Mouse (Mus musculus): Measurements from ENCODE around the gene Lrrc52. TPM values are rescaled to one million over a fixed set of nuclear protein-coding genes. Genes with fewer than 3 reads are reported as not detected.

Lrrc52 gene
- total RNA-seq (2021), result 1 to 10 TPM in 1 of 2 experiments, under 1 TPM in 1; 0.69 to 3.2 TPM

DNA sequence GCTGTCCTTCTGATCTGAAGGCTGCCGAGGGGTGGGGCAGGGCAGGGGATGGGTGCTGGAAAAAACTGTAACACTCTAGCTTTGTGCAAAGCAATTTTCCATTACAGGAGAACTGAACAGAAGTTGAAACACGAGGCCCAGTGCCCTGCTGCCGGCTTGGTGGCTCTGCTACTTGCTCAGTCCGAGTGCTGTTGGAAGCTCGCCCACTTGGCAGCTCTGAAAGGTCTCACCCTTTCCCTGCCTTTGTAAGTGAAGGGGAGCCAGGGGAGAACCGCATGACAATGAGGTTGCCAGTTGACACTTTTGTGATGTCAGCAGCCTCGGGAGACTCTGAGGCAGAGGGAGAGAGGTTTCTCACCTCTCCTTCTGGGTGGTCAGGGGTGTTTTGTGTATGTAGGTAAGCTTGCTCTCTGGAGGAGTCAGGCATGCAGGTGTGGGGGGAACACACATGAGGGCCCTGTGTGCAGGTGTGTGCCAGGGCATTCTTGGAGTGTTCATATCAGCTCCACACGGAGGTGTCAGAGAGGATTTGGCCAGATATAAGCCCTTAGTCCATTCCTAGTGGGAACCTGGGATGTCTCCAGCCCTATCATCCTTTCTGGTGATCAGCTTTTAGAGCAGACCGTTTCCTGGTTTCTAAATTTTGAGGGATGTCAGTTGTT, at the start of gene Lrrc52:
Lrrc52 (minus strand) TSS at position 16 of the 662 bp plus-strand sequence.
- intact Hi-C loops (cut with DNase I), result no loop called here

DNA sequence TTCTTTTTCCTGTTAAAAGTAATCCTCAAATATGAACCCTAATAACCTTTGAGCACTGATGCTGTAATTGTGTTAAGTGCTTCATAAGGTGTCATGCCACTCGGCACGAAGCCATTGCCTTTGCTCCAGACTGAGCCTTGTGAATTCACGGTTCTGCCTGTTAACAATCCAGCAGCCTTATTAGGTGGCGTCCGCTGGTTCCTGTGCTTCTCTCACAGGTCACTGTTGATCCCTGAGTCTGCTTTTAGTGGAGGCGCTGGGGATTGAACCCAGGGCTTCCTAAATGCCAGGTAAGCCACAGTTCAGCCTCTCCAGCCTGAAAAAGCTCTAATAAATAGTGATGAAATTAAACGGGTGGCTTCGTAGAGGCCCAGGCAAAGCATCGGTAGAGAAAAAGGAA, 45.0 kb upstream of the Lrrc52 start:
- intact Hi-C loops (cut with DNase I), result no loop called here
- no peak for DNase-seq

More for the DNA sequence above, at the start of gene Lrrc52:
- DNase-seq, result peak; percentile 92

DNA sequence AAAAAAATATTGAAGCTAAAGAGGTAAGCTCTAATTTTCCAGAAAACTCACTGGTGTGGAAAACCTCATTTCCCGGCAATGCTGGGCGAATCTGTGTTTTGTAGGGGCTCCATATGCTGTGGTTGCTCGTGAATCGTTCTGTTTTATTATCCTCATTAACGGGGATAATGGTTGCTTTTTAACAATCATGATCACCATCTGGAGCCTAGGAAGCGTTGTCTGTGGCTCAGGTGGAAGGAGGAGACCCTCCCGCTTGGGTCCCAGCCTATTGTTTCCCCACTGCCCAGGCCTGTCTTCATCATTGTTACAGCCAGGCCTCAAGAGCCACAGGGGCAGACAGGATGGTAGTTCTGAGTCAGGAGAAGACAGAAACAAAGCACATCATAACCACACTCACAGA, 39.5 kb upstream of the Lrrc52 start:
- no peak for DNase-seq

DNA sequence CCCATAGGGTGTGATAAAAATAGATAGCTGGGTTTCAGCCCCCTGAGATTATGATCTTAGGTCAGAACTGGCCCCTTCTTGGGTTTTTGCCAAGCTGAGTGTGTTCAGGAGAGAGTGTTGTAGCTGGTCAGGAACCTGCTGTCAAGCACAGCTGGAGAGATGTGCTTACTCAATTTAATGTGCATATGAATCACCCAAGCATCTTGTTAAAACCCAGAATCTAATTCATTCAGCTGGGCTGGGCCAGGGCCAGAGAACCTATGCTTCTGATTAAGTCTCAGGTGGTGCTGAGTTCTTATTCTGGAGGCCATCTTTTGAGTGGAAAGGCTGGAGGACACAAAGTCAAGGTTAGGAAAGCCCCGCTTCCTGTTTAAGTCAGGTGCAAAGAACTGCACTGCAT, 38.8 kb upstream of the Lrrc52 start:
- intact Hi-C loops (cut with DNase I), result no loop called here
- no peak for DNase-seq

More for the DNA sequence above, 39.5 kb upstream of the Lrrc52 start:
- intact Hi-C loops (cut with DNase I), result no loop called here

DNA sequence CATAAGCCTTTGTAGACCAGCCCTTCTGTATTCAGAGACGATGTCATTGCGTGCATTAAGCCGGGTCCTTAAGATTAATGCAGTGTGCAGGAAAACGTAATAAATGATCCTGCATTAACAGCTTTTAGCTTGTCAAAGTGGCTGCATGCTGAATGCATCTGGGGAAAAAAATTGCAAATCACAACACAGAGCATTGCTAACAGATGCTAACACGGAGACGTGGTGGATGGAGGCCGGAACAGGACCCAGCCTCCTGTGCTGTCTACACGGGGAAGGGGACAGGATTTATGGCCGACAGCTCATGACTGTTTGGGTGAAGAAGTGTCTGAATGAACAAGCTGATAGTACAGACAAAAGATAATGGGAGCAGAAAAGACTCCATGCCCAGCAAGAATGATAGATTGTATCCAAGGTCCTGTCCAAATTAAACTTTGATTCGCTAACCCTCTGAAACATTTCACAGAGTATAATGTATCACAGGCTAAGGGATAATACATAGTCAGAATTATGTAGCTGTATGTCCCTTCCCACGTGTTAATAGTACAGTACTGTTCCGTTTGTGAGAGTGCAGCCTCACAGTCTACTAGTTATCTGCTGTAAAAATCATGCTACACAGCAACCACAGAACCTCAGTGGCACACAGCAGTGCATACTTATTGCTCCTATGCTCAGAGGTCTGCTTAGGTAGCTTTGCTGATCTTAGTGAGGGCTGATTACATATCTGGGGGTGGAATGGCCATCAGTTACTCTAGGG, 32.7 kb upstream of the Lrrc52 start:
- DNase-seq, result no peak
- intact Hi-C loops (cut with DNase I), result no loop called here

DNA sequence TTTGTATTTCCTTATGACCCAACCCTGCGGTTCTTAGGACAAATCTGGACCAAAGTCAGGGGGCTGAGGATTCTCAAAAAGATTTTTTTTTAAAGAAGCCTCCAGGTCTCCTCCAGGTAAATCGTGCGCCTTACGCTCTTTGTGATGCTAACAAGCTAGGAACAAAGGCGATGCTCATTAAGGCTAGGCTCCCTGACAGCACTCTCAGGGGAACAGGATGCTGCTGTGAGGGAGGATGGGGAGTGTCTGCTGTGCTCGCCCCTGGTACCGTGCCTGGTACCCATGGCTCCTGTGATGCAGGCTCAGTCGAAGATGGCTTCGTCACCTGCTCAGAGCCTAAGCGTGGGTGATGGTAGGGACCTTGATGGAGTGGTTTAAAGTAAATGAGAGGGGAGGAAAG, 31.4 kb upstream of the Lrrc52 start:
- intact Hi-C loops (cut with DNase I), result no loop called here
- DNase-seq, result no peak

DNA sequence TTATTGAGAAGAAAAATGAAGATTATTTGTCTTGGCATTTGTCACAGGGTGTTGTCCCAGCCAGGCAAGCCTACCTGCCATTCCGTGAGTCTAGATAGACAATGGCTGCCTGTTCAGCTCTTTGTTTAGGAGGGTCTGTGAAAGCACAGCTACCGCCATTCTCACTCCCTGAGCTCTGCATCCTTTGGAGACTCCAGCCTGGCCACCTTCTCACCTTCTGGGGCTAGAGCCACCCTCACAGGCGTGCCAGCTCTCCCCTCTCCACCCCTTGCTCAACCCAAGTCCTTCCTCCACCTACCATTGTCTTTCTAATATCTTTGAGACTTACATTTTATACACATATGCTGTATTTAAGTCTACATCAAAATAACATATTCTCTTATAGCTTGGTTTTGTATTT, 31.0 kb upstream of the Lrrc52 start:
- intact Hi-C loops (cut with DNase I), result no loop called here
- DNase-seq, result no peak

DNA sequence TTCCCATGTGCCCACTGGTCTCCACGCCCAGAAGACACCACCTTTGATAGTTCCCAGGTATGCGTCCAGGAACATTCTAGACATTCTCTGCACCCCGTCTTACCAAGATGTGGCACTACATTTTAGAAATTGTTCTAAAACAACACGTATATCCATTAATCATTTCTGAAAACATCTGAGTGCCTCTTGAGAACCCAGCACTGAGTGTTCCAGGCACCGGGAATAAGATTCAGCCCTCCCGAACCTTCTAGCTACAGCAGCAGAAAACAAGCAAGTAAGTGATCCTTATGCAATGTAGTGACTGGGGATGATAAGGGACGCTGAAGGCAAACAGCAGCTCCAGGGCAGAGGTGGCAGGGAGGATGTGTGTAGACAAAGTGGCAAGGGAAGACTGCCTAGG, 24.9 kb upstream of the Lrrc52 start:
- intact Hi-C loops (cut with DNase I), result no loop called here
- DNase-seq, result no peak

DNA sequence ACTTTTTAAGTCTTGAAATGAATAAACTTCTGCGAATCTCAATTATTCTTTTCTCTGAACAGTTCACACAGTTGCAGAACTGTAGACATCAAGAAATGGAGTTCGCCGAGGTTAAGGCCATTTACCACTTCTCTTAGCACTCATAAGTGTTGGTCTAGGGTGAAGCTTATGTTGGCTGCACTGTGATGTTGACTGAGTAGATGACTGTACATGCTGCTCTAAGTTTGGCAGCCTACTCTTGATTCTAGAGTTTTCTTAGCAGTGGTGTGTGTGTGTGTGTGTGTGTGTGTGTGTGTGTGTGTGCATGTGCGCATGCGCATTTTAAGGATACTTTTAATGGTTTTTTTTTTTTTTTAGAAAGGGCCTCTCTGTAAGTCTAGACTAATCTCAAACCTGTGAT, 21.4 kb upstream of the Lrrc52 start:
- intact Hi-C loops (cut with DNase I), result no loop called here
- no peak for DNase-seq

DNA sequence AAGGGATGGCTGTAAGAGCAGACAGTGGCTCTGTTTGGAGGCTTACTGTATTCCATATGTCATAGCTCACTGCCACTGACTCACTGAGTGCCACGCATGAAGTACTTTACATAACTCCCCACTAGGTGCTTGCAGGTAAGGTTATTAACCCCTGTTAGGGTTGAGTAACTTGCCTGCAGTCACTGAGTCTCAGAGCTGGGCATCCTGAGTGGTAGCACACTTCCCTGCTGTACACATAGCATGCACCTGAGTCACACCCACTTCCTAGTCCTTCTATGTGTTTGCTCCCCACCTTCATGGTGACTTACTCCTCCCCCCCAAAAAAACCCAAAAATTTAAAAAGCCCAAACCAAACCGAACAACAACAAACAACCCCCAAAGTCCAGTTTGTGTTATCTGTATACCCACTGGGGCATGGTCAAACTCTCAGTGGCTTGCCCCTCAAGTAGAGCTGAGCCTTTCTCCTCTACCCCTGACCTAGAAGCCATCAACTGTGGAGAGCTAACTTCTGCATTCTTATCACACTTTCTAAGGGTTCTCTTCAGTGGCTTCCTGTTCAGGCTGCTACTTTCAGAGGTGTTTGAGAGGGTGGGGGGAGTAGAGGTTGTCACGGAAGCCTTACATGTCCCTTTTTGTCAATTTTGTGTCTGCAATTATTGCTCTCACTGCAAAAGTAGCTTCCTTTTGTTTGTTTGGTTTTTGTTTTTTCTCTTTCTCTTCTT, 20.5 kb upstream of the Lrrc52 start:
- DNase-seq, result no peak
- intact Hi-C loops (cut with DNase I), result no loop called here

DNA sequence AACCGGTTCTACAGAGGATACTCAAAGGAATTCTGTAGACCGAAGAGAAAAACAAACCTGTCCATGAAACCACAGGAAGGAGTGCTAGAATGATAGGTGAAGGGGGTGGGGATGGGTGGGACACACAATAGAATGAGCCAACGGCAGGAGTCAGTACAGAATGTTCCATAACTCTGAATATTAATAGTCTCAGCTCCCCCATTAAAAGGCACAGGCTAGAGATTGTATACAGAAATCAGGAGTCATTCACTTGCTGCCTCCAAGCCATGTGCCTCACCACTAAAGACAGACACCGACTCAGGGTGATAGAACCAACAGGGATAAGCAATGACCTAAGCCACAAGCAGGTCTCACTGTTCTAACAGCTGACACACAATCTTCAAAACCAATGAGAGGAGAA, 16.3 kb upstream of the Lrrc52 start:
- no peak for DNase-seq
- intact Hi-C loops (cut with DNase I), result no loop called here

DNA sequence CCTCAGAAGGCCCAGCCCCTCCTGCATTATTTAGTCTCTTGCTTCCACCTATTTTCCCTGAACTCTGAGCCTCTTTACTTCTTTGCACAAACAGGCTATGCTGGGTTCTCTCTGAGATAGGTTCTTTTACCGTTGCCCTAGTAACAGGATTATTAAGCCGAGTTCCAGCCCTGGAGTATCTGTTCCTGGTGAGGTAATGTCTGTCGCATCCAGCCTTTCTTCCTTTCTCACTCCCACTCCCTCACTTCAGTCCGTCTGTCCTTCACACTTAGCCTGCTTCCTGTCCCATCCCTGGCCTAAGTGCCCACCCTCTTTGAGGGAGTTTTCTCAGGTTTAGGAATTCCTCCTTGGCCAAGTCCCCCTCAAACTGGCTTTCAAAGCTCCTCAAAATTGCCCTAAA, 7.0 kb upstream of the Lrrc52 start:
- DNase-seq, result no peak
- intact Hi-C loops (cut with DNase I), result no loop called here

DNA sequence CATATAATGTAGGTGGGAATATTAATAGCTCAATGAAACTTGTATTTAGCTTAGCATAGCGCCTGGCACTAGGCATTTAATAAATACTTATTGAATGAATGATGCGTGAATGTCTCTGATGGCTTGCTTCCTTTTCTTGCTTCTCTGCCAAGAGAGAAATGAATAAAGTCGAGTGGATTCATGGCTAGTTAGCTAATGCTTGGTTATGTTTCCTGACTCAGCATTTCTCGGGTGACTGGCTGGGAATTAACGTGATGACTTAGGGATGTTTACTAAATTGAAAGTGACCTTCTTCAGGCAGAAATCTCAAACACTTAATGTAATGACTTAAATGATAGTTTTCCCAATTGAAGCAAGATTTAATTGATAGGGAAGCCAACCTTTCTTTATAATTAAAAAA, 1.3 kb upstream of the Lrrc52 start:
- intact Hi-C loops (cut with DNase I), result no loop called here
- no peak for DNase-seq

DNA sequence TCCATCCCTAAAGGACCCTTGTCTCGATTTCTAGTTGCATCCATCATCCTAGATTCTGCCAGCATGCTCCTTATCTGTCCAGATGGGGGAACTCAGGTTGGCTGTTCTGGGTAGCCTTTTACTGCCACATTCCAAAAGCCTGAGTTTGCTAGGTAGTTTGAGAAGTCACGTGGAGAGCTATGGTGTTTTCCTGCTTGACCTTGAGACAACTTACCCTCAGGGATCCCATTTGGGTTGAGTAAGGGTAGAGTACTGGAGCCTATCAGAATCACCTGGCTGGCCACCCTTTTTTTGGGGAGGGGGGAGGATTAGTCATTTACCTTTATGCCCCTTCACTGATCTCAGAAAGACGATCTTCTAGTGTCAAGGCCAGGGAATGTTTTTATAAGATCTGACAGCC, 9.3 kb downstream of the Lrrc52 start:
- intact Hi-C loops (cut with DNase I), result no loop called here
- no peak for DNase-seq

DNA sequence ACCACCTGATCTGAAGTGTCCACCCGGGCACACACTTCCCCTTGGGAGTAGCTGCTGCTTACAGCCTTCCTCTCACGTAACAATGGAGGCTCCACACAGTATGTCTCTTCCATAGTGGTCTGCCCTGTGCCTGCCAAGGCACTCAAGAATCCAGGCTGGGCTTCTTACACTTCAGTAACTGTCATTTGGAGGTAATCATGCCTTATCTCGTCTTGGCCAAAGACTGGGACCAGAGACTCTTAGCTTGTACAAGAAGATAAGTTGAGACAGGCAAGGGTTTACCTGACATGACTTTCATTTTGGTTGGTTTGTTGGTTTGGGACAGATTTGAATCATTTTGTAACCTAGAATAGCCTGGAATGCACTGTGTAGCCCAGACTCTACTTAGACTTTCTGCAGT, 13.5 kb downstream of the Lrrc52 start:
- intact Hi-C loops (cut with DNase I), result no loop called here
- DNase-seq, result no peak

DNA sequence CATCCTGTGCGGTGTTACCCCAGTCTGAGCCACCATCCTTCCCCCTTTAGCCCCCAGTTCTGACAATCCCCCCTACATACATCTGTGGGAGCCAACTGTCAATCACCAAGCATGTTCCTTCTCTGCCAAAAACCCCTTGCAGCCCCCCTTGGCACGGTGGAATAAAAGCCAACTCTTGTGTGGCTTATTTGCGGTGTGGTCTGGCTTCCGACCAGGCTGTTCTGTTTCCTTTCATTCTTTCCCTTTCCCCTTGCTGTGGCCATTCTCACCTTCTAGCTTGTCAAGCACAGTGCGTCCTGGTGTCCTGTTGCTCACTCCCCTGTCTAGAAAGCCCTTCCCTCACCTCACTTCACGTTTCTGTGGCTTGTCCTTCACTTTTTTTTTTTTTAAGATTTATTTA, 14.1 kb downstream of the Lrrc52 start:
- intact Hi-C loops (cut with DNase I), result no loop called here
- no peak for DNase-seq

DNA sequence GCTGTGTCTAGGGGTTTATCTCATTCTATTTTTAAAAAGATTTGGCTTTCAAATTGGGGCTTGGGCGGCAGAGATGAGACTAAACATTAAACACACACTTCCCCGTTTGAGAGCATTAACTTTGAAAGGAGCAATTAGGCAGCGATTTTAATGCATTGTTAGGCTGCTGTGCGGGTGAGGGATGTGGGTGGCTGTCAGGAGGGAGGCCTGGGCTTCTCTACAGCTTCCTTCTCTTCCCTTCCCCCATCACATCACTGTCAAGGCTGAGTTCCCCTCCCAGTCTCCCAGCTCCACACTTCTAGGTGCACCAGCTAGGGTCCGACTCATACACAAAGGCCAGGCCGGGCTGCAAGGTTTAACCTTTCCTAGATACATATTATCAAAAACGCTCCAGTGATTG, 18.0 kb downstream of the Lrrc52 start:
- DNase-seq, result no peak
- intact Hi-C loops (cut with DNase I), result no loop called here

DNA sequence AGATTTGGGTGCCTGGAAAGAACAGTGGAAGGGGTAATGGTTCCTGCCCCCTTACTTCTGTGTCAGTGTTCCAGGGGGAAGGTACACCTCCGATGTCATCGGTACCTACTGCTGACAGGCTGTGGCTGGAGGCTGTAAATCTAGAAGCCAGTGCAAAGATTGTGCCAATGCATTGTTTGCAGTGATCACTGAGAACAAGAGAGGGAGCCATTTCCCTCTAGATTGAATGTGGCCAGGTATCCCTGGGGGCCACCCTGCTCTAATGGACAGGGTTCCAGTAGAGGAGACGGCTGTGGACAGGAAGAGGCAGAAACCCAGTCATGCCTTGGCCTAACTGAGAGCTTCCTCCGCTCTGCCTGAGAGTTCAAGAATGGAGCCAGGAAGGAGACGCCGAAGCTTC, 18.5 kb downstream of the Lrrc52 start:
- intact Hi-C loops (cut with DNase I), result no loop called here
- peak; percentile 24 to 29 for DNase-seq

DNA sequence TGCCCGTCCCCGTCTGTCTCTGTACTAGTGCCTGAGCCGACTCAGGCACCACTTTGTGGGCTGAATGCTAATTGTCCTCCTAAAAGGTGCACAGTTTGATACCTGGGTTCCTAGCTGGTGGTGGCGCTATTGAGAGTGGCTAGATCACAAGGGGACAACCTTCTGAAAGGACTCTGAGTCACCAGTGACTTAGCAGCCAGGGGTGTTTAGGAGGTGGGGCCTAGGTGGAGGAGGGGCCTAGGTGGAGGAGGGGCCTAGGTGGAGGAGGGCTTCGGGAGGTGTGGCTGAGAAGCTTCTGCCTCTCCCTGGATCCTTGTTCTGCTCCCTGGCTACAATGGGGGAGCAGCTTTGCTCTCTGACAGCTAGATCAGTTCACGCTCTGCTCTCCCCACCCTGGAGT, 20.1 kb downstream of the Lrrc52 start:
- intact Hi-C loops (cut with DNase I), result no loop called here
- no peak for DNase-seq

DNA sequence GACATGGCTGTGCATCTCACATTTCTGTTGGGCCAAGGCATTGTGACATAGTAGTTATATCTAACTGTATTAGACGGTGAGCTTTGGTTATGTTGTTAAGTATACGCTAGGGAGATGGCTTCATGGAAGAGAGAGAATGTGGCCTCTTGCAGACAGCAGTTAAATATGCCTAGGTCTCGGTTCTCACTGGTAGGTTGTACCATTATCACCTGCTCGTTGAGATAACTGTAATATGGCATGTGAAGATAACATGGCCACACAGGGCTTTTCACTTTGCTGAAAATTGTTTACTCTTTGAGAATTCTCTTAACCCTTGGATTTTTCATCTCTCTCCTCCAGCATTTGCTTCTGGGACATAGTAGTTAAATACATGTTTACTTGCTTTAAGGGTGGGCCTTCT, 21.4 kb downstream of the Lrrc52 start:
- DNase-seq, result no peak
- intact Hi-C loops (cut with DNase I), result no loop called here

DNA sequence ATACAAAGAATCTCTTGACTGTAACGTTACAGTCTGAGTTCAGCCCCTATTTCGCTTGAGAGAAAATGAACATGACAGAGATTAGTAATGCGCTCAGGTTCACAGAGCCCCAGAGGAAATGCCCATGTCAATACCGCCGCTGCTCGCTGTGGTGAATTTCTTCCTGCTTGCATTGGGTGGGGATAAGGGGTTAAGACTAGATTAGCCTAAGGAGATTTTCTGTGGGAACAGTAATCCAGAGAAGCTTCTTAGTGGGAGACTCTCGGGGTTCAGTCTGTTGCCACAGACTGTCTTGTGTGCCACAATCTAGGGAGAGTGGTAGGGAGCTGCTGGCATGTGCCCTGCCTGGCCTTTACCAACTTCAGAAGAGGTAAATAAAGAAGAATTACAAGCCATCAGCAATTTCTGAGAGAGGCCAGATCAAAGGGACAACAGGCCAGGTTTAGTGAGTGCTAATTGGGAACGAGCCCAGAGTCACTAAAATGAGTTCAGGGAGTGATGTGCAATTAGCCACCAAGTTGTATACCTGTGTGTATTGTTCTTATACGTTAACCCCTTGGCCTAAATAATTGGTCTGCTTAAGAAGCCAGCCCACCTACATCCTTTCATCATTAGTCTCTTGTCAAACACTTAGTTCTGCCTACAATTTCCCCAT, 28.2 kb downstream of the Lrrc52 start:
- DNase-seq, result no peak
- intact Hi-C loops (cut with DNase I), result no loop called here

Measured in heart, postnatal 10 days (tissue).